In the genomic region with DNA sequence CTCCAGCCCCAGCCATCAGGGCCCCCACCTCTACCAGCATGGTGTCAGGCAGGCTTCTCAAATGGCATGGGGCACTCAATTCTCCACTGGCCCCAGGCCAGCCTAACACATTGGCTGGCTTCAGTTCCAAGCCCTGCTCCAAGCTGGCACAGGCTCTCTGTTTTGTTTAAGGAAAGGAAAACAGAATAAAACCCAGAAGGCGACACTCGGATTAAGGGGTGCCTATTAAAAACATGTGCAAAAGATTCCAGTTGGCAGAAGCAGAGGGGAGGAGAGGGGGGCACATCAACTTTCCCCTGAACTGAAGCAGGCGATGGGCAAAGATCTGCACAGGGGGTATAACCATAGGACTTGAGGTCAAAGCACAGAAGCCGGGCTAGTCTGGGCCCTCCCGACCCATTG, we compare ENCODE assay signal across 12 mouse cellular contexts. TPM values are rescaled to one million over a fixed set of nuclear protein-coding genes. Genes with fewer than 3 reads are reported as not detected.
DNase-seq lines count a peak whose midpoint lies in the region; ATAC-seq and TF ChIP-seq lines count a peak whose summit lies in the region.
"Had no signal": no experiment of that assay in that cellular context is flagged by ENCODE, and none has a peak within 500 bp of the region (broad histone marks: within the 10 kb centered on the region; RNA-seq: fewer than 3 reads in every experiment).

No protein-coding gene starts in this region.

- TF ChIP-seq EP300 in lung, postnatal 0 days (IDR thresholded peaks at IDR 0.05), result no peak

- no peak overlapping the region for H3K9ac ChIP-seq in forebrain, embryonic 11.5 days (ENCODE audit: low read length)
- no peak overlapping the region for H3K9ac ChIP-seq in lung, postnatal 0 days (replicated peaks; ENCODE audit: low read depth)
- H3K9ac ChIP-seq in forebrain, embryonic 12.5 days, result no peak overlapping the region
- H3K9ac ChIP-seq: liver, embryonic 12.5 days had no signal

- ATAC-seq in forebrain, embryonic 11.5 days (replicated peaks; ENCODE audit: low FRiP score), result no peak
- no peak for ATAC-seq in lung, postnatal 0 days
- no peak for ATAC-seq in forebrain, embryonic 12.5 days (ENCODE audit: low FRiP score)
- no peak for ATAC-seq in frontal cortex, adult (ENCODE audit: low TSS enrichment)
- ATAC-seq: liver, embryonic 12.5 days had no signal

- peaks cover 99% of the 10 kb centered on the region for H3K36me3 ChIP-seq in forebrain, embryonic 10.5 days (replicated peaks)
- H3K36me3 ChIP-seq in forebrain, embryonic 11.5 days (ENCODE audit: control insufficient read depth, insufficient read depth, low read length), result no peaks in the 10 kb centered on the region; the same call in 1 of the 2 replicates
- H3K36me3 ChIP-seq in lung, postnatal 0 days (ENCODE audit: insufficient read depth, low read length), result 0 out of 2 replicates have a peak, but pooled peaks cover 8% of the 10 kb centered on the region
- H3K36me3 ChIP-seq in forebrain, embryonic 12.5 days (replicated peaks), result peaks cover 46% of the 10 kb centered on the region

- no peak overlapping the region for H3K4me3 ChIP-seq in forebrain, embryonic 10.5 days
- no peak overlapping the region for H3K4me3 ChIP-seq in forebrain, embryonic 11.5 days (ENCODE audit: low read depth, low read length)
- no peak overlapping the region for H3K4me3 ChIP-seq in lung, postnatal 0 days (ENCODE audit: low read depth, low read length)
- no peak overlapping the region for H3K4me3 ChIP-seq in forebrain, embryonic 12.5 days (replicated peaks)
- H3K4me3 ChIP-seq: liver, embryonic 12.5 days; myocyte had no signal

- WGBS in forebrain, embryonic 10.5 days, result 82% methylated on average over 5 of the region's 5 CpGs
- WGBS in forebrain, embryonic 11.5 days, result 83% methylated on average over 5 of the region's 5 CpGs
- 62% methylated on average over 5 of the region's 5 CpGs for WGBS in lung, postnatal 0 days
- WGBS in forebrain, embryonic 12.5 days, result 79% methylated on average over 5 of the region's 5 CpGs

- no peaks in the 10 kb centered on the region for H3K27me3 ChIP-seq in forebrain, embryonic 10.5 days (ENCODE audit: poor library complexity, severe bottlenecking)
- H3K27me3 ChIP-seq in forebrain, embryonic 11.5 days (ENCODE audit: control insufficient read depth, insufficient read depth, low read length), result no peaks in the 10 kb centered on the region
- no peaks in the 10 kb centered on the region for H3K27me3 ChIP-seq in lung, postnatal 0 days (replicated peaks; ENCODE audit: insufficient read depth, low read length)
- H3K27me3 ChIP-seq in forebrain, embryonic 12.5 days, result no peaks in the 10 kb centered on the region
- H3K27me3 ChIP-seq: liver, embryonic 12.5 days had no signal

- no peak for TF ChIP-seq CTCF in lung, postnatal 0 days (IDR thresholded peaks at IDR 0.05)

- H3K4me2 ChIP-seq in forebrain, embryonic 11.5 days (ENCODE audit: low read depth, low read length, severe bottlenecking), result no peak overlapping the region
- no peak overlapping the region for H3K4me2 ChIP-seq in lung, postnatal 0 days (replicated peaks; ENCODE audit: low read depth, low read length)
- no peak overlapping the region for H3K4me2 ChIP-seq in forebrain, embryonic 12.5 days
- H3K4me2 ChIP-seq: liver, embryonic 12.5 days had no signal

- H3K4me1 ChIP-seq in forebrain, embryonic 10.5 days, result peaks cover 30% of the 10 kb centered on the region
- H3K4me1 ChIP-seq in forebrain, embryonic 11.5 days (replicated peaks; ENCODE audit: control insufficient read depth, insufficient read depth, low read length), result no peaks in the 10 kb centered on the region; the same call in 1 of the 2 replicates
- H3K4me1 ChIP-seq in lung, postnatal 0 days (ENCODE audit: insufficient read depth, low read depth, low read length), result peaks cover 17% of the 10 kb centered on the region; the same call in 1 of the 2 replicates
- peaks cover 17% of the 10 kb centered on the region for H3K4me1 ChIP-seq in forebrain, embryonic 12.5 days

- 0 out of 2 replicates have a peak overlapping the region, but pooled peaks have one; percentile 3 for H3K27ac ChIP-seq in forebrain, embryonic 10.5 days
- H3K27ac ChIP-seq in forebrain, embryonic 11.5 days (ENCODE audit: low read depth, low read length), result no peak overlapping the region
- H3K27ac ChIP-seq in lung, postnatal 0 days (ENCODE audit: low read length), result no peak overlapping the region
- 0 out of 2 replicates have a peak overlapping the region, but pooled peaks have one; percentile 5 for H3K27ac ChIP-seq in forebrain, embryonic 12.5 days
- H3K27ac ChIP-seq: liver, embryonic 12.5 days had no signal

- H3K9me3 ChIP-seq in forebrain, embryonic 10.5 days, result no peaks in the 10 kb centered on the region
- H3K9me3 ChIP-seq in forebrain, embryonic 11.5 days (ENCODE audit: control insufficient read depth, low read length), result no peaks in the 10 kb centered on the region
- no peaks in the 10 kb centered on the region for H3K9me3 ChIP-seq in lung, postnatal 0 days (ENCODE audit: low read length)
- no peaks in the 10 kb centered on the region for H3K9me3 ChIP-seq in forebrain, embryonic 12.5 days
- H3K9me3 ChIP-seq: liver, embryonic 12.5 days had no signal

- DNase-seq in forebrain, embryonic 10.5 days (ENCODE audit: extremely low spot score, low spot score), result no peak
- no peak for DNase-seq in forebrain, embryonic 11.5 days (ENCODE audit: low spot score)
- peak; percentile 48 to 54 for DNase-seq in lung, adult 18-20 months
- DNase-seq in lung, postnatal 0 days (ENCODE audit: low spot score), result no peak
- DNase-seq in lung, postnatal 36 days, result peak; percentile 55
- DNase-seq in layer of hippocampus, adult 11-12 months (ENCODE audit: low spot score), result no peak
- DNase-seq: spleen, adult 18-20 months had no signal

RNA-seq across cellular contexts. Expression of a gene that starts 56.5 kb away (rescaled TPM):
- 53.9 and 54.5 TPM in 2 replicates for polyA plus RNA-seq in forebrain, embryonic 10.5 days (2016; fragmentation: Nextera tagmentation; extraction: Ambion mirVana)
- polyA plus RNA-seq in forebrain, embryonic 11.5 days (2014; fragmentation: Nextera tagmentation; extraction: Ambion mirVana), result 48.3 and 48.4 TPM in 2 replicates
- polyA plus RNA-seq in lung, postnatal 0 days (2015; fragmentation: Nextera tagmentation; extraction: Ambion mirVana), result 17.0 and 20.5 TPM in 2 replicates
- polyA plus RNA-seq in forebrain, embryonic 12.5 days (2016; fragmentation: Nextera tagmentation; extraction: Ambion mirVana), result 50.4 and 51.5 TPM in 2 replicates

RNA-seq across cellular contexts. Expression of a gene that starts 56.7 kb away (rescaled TPM):
- polyA plus RNA-seq in forebrain, embryonic 10.5 days (2016; fragmentation: Nextera tagmentation; extraction: Ambion mirVana), result 0.04 and 0.14 TPM in 2 replicates
- 0.17 TPM in 1 of 2 replicates, not detected in the other for polyA plus RNA-seq in forebrain, embryonic 11.5 days (2014; fragmentation: Nextera tagmentation; extraction: Ambion mirVana)
- polyA plus RNA-seq in lung, postnatal 0 days (2015; fragmentation: Nextera tagmentation; extraction: Ambion mirVana), result 0.06 and 0.24 TPM in 2 replicates
- polyA plus RNA-seq in forebrain, embryonic 12.5 days (2016; fragmentation: Nextera tagmentation; extraction: Ambion mirVana), result 0.10 TPM in 1 of 2 replicates, not detected in the other
- polyA plus RNA-seq: C2C12; liver, embryonic 12.5 days; myocyte had no signal

Comparison
In these comparisons a context has a peak if more than half of its experiments do, and no peak if none do; other contexts are left out.
1. DNase-seq: peak in lung, adult 18-20 months (2 of 2) and lung, postnatal 36 days (single experiment); none in forebrain, embryonic 10.5 days (single experiment), forebrain, embryonic 11.5 days (single experiment), lung, postnatal 0 days (single experiment) and layer of hippocampus, adult 11-12 months (single experiment).
2. H3K27ac ChIP-seq: peak in forebrain, embryonic 10.5 days (single experiment) and forebrain, embryonic 12.5 days (single experiment); none in forebrain, embryonic 11.5 days (single experiment) and lung, postnatal 0 days (single experiment).